Mouse (Mus musculus): ENCODE measurements at regions not wholly inside any gene's neighbourhood (a gene's known extent, or its start where the extent isn't known, plus 50 kb on each side); places are given as distances from the start of the nearest gene placed in this dataset.

- TF ChIP-seq POLR2A (IDR thresholded peaks at IDR 0.05; ENCODE audit: borderline replicate concordance, extremely low read depth, low read depth, low read length) (no peak), CTCF (IDR thresholded peaks at IDR 0.05; ENCODE audit: insufficient read depth, low read length) (no peak)
Observed at GRCm38 (mm10) chr8:89903346-89903745, 444.8 kb downstream of the Tox3 start.

Data from lung, adult 2 months (tissue).